Mouse (Mus musculus) forelimb bud, embryonic 11.5 days (tissue): ENCODE results near the gene Sh3pxd2a.

Experiments
- DNase-seq: peaks from one replicate; pipeline ENCODE4 v3.0.0-alpha.2; 2012; ENCODE audit warnings: low read depth, low spot score

The Sh3pxd2a gene

DNA sequence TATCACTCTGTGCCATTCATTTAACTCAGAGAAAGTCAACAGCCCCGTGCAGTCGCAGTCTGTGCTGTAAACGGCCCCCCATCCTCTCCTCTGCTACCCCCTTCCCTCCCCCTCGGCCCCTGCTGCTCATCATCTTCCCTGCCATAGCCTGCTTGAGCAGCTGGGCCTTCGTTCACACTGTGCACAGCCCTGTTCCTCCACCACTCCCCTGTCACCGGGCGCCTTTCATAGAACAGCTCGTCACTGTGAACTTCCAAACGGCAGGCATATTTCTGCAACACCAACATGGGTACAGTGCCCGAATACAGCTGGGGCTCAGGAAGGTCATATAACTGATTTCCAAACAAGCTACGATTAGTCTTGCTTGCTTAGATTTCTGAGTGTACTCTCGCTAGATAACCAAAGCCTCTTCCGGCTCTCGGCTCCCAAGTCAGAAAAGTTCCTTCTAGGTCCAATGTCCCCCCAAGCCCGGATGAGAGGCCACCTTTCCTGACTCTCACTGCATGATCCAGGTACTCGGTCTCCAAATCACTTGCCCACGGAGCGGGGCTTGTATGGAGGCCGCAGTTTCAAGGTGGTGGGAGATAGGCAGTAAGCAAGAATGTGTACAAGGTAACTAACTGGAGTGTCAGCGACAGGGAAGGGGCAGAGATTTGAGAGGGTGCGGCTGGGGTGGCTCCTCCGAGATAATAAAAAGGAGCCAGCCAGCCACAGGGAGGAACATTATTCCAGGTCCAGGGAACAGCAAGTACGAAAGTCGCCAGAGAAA is 125.6 kb downstream of the Sh3pxd2a start:
- DNase-seq, result no peak

DNA sequence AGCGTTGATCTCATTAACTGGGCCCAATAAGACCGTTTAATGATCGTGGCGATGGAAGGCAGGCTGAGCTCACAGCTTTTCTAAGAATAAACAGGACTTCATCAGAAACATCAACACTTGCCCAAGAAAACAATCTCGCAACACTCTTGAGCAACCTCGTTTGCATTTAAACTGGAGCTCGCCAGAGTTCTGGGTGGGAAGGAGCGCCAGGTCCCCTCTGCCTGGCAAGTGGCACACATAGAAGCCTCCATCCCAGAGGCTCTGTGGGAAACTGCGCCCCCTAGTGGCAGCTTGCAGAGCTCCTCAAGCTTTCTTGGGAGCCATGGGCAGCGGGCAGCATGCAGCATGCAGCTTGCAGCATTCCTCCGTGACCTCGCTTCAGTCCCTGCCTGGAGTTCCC is 126.5 kb downstream of the Sh3pxd2a start:
- peak; percentile 93 for DNase-seq

DNA sequence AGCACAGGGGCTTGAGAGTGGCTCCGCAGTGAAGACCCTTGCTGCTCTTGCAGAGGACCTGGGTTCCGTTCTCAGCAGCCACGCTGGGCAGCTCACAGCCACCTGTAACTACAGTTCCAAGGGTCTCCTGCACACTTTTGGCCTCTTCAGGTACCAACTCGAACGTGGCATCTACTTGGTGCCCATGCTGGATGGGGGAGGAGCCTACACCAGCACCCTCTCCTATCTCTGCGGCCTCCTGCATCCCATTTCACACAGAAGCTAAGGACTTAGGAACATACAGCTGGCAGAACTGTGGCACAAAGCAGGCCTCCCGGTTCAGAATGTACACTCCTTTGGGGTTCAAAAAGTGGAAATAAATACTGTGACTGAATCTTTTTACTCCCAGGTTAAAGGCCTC is 127.0 kb downstream of the Sh3pxd2a start:
- no peak for DNase-seq

DNA sequence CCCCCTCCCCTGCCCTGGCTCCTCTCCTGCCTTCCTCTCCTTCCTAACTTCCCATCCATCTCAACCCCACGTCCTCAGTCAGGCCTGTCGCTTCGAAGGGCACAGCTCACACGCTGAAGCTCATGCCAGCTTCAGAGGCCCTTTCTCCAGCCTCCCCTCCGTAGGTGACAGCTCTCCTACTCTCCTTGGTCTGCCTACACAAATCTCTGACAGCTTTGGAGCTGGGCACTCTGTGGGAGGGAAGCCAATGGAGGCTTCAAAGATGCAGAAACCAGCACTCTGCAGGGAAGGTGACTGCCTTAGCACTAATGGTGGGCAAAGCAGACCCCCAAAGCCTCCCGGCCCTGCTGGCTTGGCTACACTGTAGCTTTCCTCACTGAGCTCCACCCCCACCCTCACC is 128.9 kb downstream of the Sh3pxd2a start:
- no peak for DNase-seq

DNA sequence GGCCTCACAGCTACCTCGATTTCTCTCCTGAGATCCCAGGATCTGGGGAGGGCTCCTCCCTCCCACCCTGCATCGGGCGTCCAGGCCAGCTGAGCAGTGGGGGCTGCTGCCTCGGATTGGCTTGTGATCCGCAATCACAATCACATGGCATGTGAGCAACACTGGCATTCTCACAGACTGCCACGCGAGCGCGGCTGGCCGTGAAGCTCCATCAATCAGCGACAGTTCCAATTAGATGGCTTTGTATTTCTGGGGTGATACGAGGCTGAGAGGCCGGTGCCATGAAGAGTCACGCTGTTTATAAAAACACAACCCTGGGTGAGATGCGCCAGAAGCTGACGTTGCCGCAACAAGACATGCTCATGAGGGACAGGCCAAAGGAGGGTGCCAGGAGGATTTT is 129.5 kb downstream of the Sh3pxd2a start:
- no peak for DNase-seq

DNA sequence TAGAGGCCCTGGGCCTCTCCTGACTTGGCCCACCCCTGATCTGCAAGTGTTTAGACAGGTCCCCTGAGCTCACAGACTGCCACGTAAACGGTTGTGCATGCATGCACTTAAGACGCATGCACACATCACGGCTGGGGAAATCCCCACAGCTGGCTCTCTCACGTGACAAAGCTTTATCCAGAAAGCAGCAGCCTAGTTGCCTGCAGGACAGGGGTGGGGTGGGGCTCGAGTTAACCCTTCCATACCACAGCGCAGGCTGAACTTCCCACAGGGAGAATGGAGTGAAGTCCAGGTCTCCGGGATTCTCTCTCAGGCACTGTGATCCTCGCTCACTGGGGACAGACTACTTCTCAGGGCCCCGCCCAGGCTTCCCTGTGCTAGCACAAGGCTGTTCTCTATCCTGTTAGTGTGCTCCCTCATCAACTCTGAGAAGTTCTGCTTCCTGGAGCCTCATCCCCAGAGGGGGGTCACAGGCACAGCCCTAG is 133.4 kb downstream of the Sh3pxd2a start:
- peak; percentile 88 for DNase-seq

DNA sequence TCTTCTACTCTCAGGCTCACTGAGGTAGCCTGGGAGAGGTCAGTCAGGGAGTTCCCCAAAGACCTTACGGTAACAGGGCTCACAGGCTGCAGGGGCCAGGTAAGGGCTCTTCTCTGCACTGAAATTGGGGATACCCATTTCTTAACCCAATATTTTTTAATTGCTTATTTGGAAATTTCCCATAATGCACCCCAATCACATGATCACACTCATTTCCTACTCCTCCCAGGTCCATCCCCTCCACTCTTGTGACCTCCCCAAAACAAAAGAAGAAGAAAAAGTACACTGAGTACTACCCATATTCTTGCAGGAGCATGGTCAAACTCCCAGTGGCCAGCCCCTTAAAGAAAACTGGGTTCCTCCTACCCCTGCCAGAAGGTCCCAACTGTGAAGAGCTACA is 135.1 kb downstream of the Sh3pxd2a start:
- DNase-seq, result no peak

DNA sequence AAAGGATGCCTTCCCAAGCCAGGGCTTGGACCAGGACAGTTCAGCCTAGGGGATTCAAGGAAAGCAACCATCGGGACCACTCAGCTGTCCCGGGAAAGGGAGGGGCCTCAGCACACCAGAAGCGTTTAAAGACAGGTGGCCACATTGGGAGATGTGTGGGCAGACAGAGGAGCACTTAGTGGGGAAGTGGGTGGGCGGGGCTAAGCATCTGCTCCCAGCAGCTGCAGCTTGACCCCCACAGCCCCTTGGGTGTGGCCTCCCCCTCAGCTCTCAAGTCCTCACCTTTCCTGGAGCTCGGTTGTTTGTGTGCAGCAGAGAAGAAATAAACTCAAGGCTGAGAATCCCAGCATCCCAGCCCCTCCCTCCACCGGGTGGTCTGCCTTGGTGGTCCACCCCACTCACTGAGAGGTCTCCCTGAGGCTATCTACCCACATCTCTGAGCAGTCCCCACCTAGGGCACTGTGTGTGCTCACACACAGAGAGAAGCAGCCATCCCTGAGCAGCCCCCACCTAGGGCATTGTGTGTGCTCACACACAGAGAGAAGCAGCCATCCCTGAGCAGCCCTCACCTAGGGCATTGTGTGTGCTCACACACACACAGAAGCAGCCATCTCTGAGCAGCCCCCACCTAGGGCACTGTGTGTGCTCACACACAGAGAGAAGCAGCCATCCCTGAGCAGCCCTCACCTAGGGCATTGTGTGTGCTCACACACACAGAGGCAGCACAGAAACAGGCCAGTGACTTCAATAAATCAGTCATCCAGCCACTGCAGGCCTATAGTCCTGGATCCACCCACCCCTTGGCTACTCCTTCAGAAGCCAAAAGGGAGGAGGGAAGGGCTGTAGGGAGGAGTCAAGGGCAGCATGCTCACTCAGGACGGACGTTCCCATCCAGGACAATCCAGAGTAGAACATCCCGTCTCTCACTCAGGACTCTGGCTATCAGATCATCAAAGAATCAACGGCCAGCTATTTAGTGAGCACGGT is 136.0 kb downstream of the Sh3pxd2a start:
- DNase-seq, result no peak

DNA sequence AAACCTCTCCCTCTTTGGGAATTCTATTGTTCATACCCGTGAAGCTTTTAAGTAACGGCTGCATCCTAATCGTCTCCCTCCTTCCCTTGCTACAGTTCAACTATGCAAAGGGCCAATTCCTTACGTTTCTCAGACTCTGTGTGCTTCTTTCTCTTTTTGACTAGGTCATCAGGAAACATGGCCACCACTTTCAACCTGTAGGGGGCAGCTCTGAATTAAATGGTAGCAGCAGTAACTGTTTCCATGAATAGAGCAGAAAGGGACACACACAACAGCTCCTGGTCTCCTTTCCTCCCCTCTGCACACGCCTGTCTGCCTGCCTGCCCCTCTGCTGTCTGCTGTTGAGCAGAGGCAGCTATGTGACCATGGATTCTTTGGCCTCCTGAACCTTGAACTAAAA is 138.3 kb downstream of the Sh3pxd2a start:
- DNase-seq, result no peak

DNA sequence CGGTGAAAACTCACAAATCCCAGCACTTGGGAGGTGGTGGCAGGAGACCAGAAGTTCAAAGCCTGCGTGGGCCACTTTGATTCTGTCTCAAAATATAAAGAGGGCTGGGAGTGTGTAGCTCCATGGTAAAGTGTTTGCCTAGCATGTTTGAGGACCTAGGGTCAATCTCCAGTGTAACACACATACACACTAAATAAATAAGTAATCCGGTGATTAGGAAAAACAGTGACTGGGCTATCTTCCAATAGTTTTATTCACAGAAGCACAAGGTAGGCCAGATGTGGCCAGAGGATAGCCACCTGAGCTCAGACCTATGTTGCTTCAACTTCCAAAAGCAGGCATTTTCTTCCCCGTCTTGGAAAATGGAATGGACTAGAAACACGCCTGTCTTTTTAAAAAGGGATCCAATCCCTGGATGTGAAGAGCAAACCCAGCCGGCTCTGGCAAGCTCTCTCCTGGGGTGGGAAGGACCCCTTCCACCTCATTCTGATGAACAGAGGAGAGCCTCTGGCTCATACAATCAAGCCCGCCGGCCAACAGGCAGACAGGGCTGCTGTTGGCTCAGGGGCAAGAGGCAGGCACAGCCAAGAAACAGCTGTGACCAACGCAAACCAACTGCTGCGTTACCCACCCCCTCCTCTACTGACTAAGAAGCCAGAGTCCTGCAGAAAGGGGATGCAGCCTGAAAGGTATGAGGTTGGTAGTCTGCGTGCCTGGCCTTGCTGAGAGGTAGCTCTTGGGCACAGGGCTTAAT is 140.9 kb downstream of the Sh3pxd2a start:
- no peak for DNase-seq

DNA sequence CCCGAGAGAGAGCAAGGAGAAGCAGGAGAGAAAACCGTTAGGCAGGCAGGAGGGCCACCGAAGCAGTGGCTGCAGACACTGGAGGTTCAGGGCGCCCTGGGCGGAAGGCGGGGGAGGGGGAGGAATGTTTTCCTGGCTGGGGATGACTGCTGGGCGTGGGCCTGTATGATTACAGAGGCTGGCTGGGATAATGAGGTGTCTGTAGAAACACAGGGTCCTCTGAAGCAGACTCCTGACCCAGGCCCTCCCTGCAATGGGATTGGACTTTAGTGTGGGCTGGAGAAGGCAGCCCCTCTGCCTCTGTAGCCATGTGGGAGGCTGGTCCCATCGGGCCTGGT is 143.9 kb downstream of the Sh3pxd2a start:
- DNase-seq, result no peak

DNA sequence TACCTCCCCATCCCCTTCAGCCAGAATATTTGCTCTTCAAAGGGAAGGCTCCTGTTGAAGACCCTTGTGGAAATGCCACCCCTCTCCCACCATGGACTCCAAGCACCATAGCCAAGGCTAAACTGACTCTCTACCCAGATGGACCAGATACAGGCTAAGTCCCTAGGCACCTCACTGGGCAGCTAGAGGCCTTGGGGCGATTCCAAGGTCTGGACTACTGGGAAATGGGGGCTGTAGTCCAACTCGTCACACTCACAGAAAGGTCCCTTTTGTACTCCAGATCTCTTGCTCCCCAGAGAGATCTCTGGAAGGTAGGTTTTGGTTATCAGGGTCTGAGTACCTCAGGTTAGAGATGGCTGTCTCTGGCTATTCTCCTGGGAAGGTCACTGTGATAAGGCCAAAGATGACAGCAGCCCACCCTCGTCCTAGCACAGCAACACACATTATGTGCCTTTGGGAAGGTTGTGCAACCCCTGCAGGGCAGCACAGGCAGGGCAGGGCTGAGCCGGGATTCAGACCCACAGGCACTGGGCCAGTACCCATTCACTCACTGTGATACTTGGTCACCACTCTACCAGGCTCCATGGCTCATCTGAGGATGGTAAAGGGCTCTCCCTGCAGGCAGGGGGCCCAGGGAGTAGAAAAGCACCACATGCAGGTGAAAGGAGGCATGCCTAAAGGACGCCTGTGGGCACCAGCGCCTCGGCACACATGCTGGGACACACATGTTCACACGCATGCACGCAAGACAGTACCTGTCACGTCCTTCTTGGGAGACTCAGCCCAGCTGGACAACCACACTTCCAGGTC is 144.5 kb downstream of the Sh3pxd2a start:
- DNase-seq, result no peak

DNA sequence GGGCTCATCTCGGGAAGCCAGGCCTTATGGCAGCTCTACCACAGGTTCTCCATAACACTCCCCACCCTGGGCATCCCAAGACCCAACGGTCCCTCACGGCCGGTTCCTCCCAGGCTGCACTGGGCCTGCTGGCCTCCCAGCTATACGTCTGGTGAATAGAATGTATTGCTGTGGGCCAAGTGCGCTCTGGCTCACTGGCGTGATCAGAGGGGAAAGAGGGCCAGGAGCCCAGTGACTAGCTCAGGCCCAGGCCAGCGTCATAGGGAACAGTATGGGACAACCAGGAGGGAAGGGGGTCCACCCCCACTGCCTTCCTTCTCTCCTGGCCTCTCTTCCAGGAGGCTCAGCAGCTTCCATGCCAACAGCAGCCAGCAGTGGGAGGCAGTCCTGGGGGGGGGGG is 145.1 kb downstream of the Sh3pxd2a start:
- no peak for DNase-seq

DNA sequence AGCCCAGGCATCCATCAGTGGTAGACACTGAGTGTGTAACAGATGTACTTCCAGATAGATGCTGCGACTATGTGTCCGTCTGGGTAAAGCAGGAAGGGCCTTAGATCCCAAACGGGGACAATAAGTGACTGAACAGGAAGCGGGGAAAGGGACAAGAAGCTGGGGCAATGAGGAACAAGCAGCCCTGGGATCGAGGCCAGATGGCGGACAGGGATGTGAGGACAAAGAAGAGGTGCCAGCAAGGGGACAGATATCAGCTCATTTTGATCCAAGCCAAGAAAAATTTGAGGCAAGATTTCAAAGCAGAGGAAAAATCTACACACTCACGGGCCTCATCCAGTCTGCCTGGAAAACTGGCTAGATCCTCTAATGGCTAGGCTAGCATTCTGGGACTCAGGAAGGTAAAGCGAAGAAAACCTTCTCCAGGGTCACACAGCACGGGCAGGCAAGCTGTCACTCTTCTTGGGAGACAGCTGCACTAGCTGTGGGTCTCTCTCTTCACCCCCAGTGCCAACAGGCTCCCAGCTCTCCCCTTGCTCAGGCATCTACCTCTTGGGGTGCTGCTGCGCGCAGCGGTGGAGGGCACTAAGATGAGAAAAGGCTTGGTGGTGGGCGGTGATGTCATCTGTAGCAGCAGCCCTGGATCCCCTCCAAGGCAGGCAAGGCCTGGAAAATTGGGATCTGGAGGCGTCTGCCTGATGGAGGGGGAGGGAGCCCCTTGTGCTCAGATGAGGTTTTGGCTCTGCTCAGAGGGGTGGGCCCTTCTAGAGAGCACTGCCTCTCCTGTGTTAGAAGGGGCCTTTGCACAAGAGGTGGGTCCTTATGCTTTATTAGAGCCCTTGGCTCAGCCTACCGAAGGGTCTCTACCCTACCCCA is 146.9 kb downstream of the Sh3pxd2a start:
- DNase-seq, result no peak

DNA sequence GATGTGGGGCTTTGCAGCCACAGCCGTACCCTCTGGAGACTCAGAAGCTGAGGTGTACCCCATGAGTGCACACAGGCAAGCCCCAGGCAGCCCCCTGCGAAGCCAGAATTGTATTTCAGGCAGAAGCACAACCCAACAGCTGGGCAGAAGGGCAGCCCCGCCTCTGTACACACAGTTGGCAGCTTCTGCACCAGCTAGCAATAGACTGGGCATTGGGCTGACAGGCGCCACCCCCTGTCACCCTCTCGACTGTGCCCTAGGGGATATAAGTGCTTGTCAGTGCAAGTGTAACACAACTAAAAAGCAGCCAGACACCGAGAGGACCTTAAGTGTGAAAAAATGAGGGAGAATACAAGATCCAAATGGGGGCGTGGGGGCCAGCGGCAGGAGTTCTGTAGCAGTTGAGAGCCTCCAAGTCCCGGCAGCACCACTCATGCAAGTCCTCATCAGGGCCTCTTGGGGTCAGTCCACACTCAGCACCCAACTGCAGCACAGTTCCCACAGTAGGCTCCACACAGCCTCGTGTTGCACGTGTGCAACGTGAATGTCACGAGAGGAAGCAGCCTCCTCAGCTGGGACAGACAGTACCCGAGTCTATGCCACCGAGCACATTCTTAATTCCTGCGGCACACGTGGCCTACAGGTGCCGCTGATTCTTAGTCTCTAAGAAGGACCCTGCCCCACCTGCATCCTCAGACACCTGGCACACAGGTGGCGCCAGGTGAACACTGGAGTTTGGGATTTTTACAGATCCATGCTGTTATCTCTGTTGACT is 147.7 kb downstream of the Sh3pxd2a start:
- no peak for DNase-seq

DNA sequence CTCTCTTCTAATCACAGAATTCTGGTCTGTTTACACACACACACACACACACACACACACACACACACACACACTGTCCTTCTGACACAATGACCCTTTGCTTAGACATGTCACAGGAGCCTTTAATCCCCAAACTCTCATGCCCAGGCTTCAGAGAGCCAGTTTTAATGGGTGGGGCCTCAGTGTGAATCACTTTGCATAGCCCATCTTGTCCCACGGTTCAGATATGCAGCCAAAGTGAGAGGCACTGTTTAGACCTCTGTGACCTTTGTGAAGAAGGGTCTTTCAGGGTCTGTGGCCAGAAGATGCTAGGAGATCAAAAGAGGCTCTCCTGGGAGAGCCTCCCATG is 148.3 kb downstream of the Sh3pxd2a start:
- DNase-seq, result no peak

DNA sequence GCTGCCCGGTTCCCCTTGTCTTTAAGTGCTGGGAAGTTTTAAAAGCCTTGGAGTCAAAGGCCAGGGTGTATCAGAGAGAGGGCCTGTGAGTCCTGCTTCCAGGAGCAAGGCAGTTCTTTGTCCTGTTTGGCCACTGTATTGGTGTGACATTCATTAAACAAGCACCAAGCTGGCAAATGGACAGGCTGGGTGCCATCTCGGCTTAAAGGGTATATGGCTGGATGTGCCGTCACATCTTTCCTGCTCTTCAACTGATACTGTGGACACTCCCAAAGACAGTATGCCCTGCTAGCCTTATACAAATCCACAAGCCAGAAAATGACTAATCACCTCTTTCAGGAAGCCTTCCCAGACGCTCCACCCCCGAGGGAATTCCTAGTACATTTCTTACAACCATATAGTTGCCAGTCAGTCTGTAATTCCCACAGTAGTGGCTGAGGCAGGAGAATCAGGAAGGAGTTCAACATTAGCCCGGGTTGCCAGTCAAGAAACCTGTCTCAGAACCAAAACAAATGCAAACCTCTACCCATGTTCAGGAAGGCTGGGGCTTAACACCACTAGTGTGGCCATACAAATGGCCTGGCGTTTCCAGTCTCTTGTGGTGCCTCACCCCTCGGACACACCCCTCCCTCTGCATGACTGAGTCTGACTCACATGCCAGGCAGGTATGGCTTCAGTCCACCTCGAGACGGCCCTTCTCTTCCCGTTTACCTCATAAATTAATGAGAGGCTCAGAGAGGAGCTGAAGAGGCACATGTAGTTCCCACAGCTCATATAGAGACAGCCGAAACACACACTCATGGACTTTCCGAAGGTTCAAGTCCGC is 148.9 kb downstream of the Sh3pxd2a start:
- no peak for DNase-seq

DNA sequence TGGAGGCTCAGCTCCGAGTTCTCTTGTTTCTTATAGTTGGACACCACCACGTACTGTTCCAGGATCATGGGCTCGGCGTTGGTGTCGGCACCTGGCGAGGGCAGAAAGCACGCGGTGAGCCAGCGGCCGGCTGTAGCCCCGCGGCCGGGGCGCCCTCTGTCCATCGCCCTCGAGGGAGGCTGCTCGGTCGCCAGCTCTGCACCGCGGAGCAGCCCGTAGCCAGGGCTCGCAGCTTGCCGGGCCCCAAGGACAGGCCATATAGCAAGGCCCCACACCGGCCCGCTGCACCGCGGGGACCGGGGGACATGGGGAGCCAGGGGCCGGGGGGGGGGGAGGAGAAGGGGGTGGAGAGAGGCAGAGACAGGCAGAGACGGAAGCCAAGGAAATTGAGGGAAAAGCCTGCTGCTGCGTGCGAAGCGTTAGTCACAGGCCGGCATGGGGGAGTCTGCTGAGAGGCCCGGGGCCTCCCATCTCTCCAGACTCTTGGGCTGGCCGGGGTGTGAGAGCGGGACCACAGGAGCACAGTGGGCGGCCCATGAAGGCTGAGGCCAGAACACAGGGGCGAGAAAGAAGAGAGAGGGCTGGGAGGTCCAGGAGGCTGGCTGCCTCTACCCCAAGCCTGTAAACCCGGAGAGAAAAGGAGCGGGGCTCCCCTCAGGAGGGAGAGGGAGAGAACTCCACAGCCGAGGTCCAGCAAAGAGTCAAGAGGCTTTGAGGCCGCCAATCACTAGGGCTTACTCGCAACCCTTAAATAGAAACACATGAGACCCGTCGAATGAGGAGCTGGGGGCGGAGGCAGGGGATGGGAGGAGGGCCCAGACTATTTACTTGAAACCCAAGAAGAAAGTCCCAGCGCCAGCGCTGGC is 149.9 kb downstream of the Sh3pxd2a start:
- DNase-seq, result peak; percentile 93
